Mouse (Mus musculus) liver, embryonic 15.5 days (tissue): Measurements from ENCODE around the gene Ephx3. TPM values are rescaled to one million over a fixed set of nuclear protein-coding genes. Genes with fewer than 3 reads are reported as not detected.
"Not testable (repeated sequence)": the region's sequence is repeated elsewhere in the genome, so short reads cannot be mapped to it uniquely, and the experiment has no call there.

Experiments used
- ATAC-seq: fragments of 200-750 bp; cut with Nextera tagmentation; 2 replicates; pipeline ENCODE4 v1.8.0; 2017; ENCODE audit warnings: moderate number of reproducible peaks, mild to moderate bottlenecking, moderate library complexity; ENCODE audit not compliant: insufficient read depth
- H3K27ac ChIP-seq: fragments of 300-500 bp; sonication (generic); replicated peaks from 2 replicates; pipeline ENCODE4 v1.5.1; 2015; ENCODE audit warnings: mild to moderate bottlenecking, inconsistent platforms
- H3K27me3 ChIP-seq: fragments of 300-500 bp; sonication (generic); 2 replicates; pipeline ENCODE4 v1.6.1; 2015; ENCODE audit warnings: mild to moderate bottlenecking, inconsistent platforms
- H3K36me3 ChIP-seq: fragments of 300-500 bp; sonication (generic); replicated peaks from 2 replicates; pipeline ENCODE4 v1.6.1; 2015; ENCODE audit warnings: moderate library complexity, mild to moderate bottlenecking, inconsistent platforms
- H3K4me1 ChIP-seq: fragments of 300-500 bp; sonication (generic); replicated peaks from 2 replicates; pipeline ENCODE4 v1.6.1; 2015; ENCODE audit warnings: inconsistent platforms
- H3K4me2 ChIP-seq: fragments of 300-500 bp; sonication (generic); 2 replicates; pipeline ENCODE4 v1.6.1; 2015; ENCODE audit warnings: moderate library complexity, mild to moderate bottlenecking, inconsistent platforms
- H3K4me3 ChIP-seq: fragments of 300-500 bp; sonication (generic); replicated peaks from 2 replicates; pipeline ENCODE4 v1.5.1; 2015; ENCODE audit warnings: mild to moderate bottlenecking, inconsistent platforms
- H3K9ac ChIP-seq: fragments of 300-500 bp; sonication (generic); 2 replicates; pipeline ENCODE4 v1.6.1; 2015; ENCODE audit warnings: moderate library complexity, mild to moderate bottlenecking, inconsistent platforms
- H3K9me3 ChIP-seq: fragments of 300-500 bp; sonication (generic); replicated peaks from 2 replicates; pipeline ENCODE4 v1.6.1; 2016; ENCODE audit warnings: inconsistent platforms
- WGBS: fragments of 180-500 bp; shearing (Covaris S2); methylation state at CpG from one replicate; pipeline ENCODE4 v1.1.7; 2015; ENCODE audit warnings: mixed read lengths; ENCODE audit not compliant: insufficient replicate concordance; 5-methylcytosine and 5-hydroxymethylcytosine counted together
- polyA plus RNA-seq: library from polyadenylated mRNA; unstranded; fragments of >200 nt; fragmentation: Nextera tagmentation; extraction: Ambion mirVana; gene quantifications from 2 replicates; pipeline ENCODE4 v1.2.1, GENCODE M21; 2015

The Ephx3 gene
- 0.05 and 0.10 TPM in 2 replicates for polyA plus RNA-seq

GRCm38 (mm10) chr17:32188863-32189636 is at the start of gene Ephx3:
Gene Ephx3, minus strand, starts transcription at chr17:32189549.
- Histone ChIP-seq H3K4me2 (peak within 1 kb of the TSS; percentile 51), H3K9ac (no peak within 1 kb of the TSS), H3K27me3 (peaks cover 57% of the 10 kb centered on the region), H3K9me3 (no peaks in the 10 kb centered on the region), H3K4me3 (peak within 1 kb of the TSS; percentile 24), H3K36me3 (no peaks in the 10 kb centered on the region), H3K4me1 (peaks cover 16% of the 10 kb centered on the region), H3K27ac (no peak within 1 kb of the TSS)
- no peak for ATAC-seq
- WGBS, result 8% methylated on average over 42 of the region's 42 CpGs

- Histone ChIP-seq H3K4me2 (no peak overlapping the region), H3K4me3 (no peak overlapping the region)
Measured at GRCm38 (mm10) chr17:32238589-32238988, 49.2 kb upstream of the Ephx3 start.

GRCm38 (mm10) chr17:32235534-32236191 is 46.3 kb upstream of the Ephx3 start:
- peaks cover 31% of the 10 kb centered on the region for H3K4me1 ChIP-seq
- H3K36me3 ChIP-seq, result peaks cover 11% of the 10 kb centered on the region
- WGBS, result 85% methylated on average over 5 of the region's 5 CpGs
- H3K4me2 ChIP-seq, result no peak overlapping the region
- no peak overlapping the region for H3K4me3 ChIP-seq
- H3K9ac ChIP-seq, result no peak overlapping the region
- H3K9me3 ChIP-seq, result no peaks in the 10 kb centered on the region
- H3K27me3 ChIP-seq, result no peaks in the 10 kb centered on the region
- no peak for ATAC-seq
- H3K27ac ChIP-seq, result no peak overlapping the region

More at GRCm38 (mm10) chr17:32238589-32238988, 49.2 kb upstream of the Ephx3 start:
- Histone ChIP-seq H3K27ac (no peak overlapping the region), H3K27me3 (no peaks in the 10 kb centered on the region), H3K4me1 (peaks cover 38% of the 10 kb centered on the region), H3K9ac (no peak overlapping the region), H3K9me3 (no peaks in the 10 kb centered on the region), H3K36me3 (peaks cover 16% of the 10 kb centered on the region)
- no peak for ATAC-seq
- WGBS, result 35% methylated on average over 1 of the region's 1 CpGs

- Histone ChIP-seq H3K4me3 (no peak overlapping the region), H3K4me2 (no peak overlapping the region), H3K9ac (no peak overlapping the region), H3K36me3 (peaks cover 30% of the 10 kb centered on the region), H3K27ac (no peak overlapping the region), H3K9me3 (no peaks in the 10 kb centered on the region), H3K4me1 (0 out of 2 replicates have a peak, but pooled peaks cover 13% of the 10 kb centered on the region), H3K27me3 (no peaks in the 10 kb centered on the region)
- no peak for ATAC-seq
Measured at GRCm38 (mm10) chr17:32233174-32233573, 43.8 kb upstream of the Ephx3 start.

- no peak overlapping the region for H3K4me3 ChIP-seq
- H3K9ac ChIP-seq, result no peak overlapping the region
- H3K36me3 ChIP-seq, result peaks cover 59% of the 10 kb centered on the region
- no peaks in the 10 kb centered on the region for H3K27me3 ChIP-seq
- ATAC-seq, result no peak
- no peak overlapping the region for H3K4me2 ChIP-seq
- WGBS, result 97% methylated on average over 4 of the region's 4 CpGs
- H3K27ac ChIP-seq, result no peak overlapping the region
- H3K9me3 ChIP-seq, result no peaks in the 10 kb centered on the region
- 0 out of 2 replicates have a peak, but pooled peaks cover 2% of the 10 kb centered on the region for H3K4me1 ChIP-seq
Measured at GRCm38 (mm10) chr17:32229256-32229655, 39.9 kb upstream of the Ephx3 start.

GRCm38 (mm10) chr17:32220873-32221272 is 31.5 kb upstream of the Ephx3 start:
- no peak for ATAC-seq
- no peaks in the 10 kb centered on the region for H3K4me1 ChIP-seq
- H3K36me3 ChIP-seq, result peaks cover 100% of the 10 kb centered on the region
- H3K4me2 ChIP-seq, result no peak overlapping the region
- no peaks in the 10 kb centered on the region for H3K27me3 ChIP-seq
- H3K9ac ChIP-seq, result no peak overlapping the region
- no peak overlapping the region for H3K27ac ChIP-seq
- H3K9me3 ChIP-seq, result no peaks in the 10 kb centered on the region
- no peak overlapping the region for H3K4me3 ChIP-seq
- WGBS, result 57% methylated on average over 3 of the region's 3 CpGs

- not testable (repeated sequence) for ATAC-seq, H3K4me3 ChIP-seq, H3K9ac ChIP-seq, H3K9me3 ChIP-seq, H3K4me2 ChIP-seq, H3K4me1 ChIP-seq, H3K27ac ChIP-seq, H3K27me3 ChIP-seq
- WGBS, result 73% methylated on average over 4 of the region's 4 CpGs
- H3K36me3 ChIP-seq, result peaks cover 100% of the 10 kb centered on the region
Measured at GRCm38 (mm10) chr17:32215587-32215986, 26.2 kb upstream of the Ephx3 start.

GRCm38 (mm10) chr17:32211554-32211953 is 22.2 kb upstream of the Ephx3 start:
- 96% methylated on average over 6 of the region's 6 CpGs for WGBS
- not testable (repeated sequence) for ATAC-seq
- H3K36me3 ChIP-seq, result peaks cover 100% of the 10 kb centered on the region

GRCm38 (mm10) chr17:32209752-32210151 is 20.4 kb upstream of the Ephx3 start:
- no peak for ATAC-seq
- no peak overlapping the region for H3K27ac ChIP-seq
- H3K27me3 ChIP-seq, result no peaks in the 10 kb centered on the region
- no peaks in the 10 kb centered on the region for H3K9me3 ChIP-seq
- H3K9ac ChIP-seq, result no peak overlapping the region
- H3K4me2 ChIP-seq, result no peak overlapping the region
- H3K36me3 ChIP-seq, result peaks cover 100% of the 10 kb centered on the region
- no peaks in the 10 kb centered on the region for H3K4me1 ChIP-seq
- no peak overlapping the region for H3K4me3 ChIP-seq
- 59% methylated on average over 3 of the region's 3 CpGs for WGBS

More at GRCm38 (mm10) chr17:32211554-32211953, 22.2 kb upstream of the Ephx3 start:
- not testable (repeated sequence) for H3K27me3 ChIP-seq, H3K27ac ChIP-seq, H3K9me3 ChIP-seq, H3K4me1 ChIP-seq, H3K9ac ChIP-seq, H3K4me2 ChIP-seq, H3K4me3 ChIP-seq

- Histone ChIP-seq H3K9ac (no peak overlapping the region), H3K4me1 (no peaks in the 10 kb centered on the region), H3K27ac (no peak overlapping the region), H3K27me3 (no peaks in the 10 kb centered on the region), H3K36me3 (peaks cover 100% of the 10 kb centered on the region), H3K4me2 (no peak overlapping the region), H3K4me3 (no peak overlapping the region), H3K9me3 (no peaks in the 10 kb centered on the region)
- WGBS, result 83% methylated on average over 6 of the region's 6 CpGs
- ATAC-seq, result no peak
Measured at GRCm38 (mm10) chr17:32209144-32209543, 19.8 kb upstream of the Ephx3 start.

GRCm38 (mm10) chr17:32207586-32208245 is 18.4 kb upstream of the Ephx3 start:
- Histone ChIP-seq H3K9me3 (no peaks in the 10 kb centered on the region), H3K9ac (no peak overlapping the region), H3K27ac (no peak overlapping the region), H3K4me3 (no peak overlapping the region), H3K27me3 (no peaks in the 10 kb centered on the region), H3K36me3 (peaks cover 100% of the 10 kb centered on the region), H3K4me2 (no peak overlapping the region), H3K4me1 (no peaks in the 10 kb centered on the region)
- 89% methylated on average over 5 of the region's 5 CpGs for WGBS
- ATAC-seq, result no peak
